Mouse (Mus musculus) forelimb bud, embryonic 11.5 days (tissue): ENCODE measurements at regions not wholly inside any gene's neighbourhood (a gene's known extent, or its start where the extent isn't known, plus 50 kb on each side); places are given as distances from the start of the nearest gene placed in this dataset.

ENCODE experiments used
- DNase-seq: peaks from one replicate; pipeline ENCODE4 v3.0.0-alpha.2; 2012; ENCODE audit warnings: low read depth, low spot score

DNA sequence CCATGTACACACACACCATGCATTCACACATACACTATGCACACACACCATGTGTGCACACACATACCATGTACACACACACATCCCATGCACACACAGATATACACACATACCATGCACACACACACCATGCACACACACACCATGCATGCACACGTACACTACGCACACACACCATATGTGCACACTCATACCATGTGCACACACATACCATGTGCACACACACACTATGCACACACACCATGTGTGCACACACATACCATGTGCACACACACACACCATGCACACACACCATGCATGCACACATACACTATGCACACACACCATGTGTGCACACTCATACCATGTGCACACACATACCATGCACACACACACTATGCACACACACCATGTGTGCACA is 87.1 kb upstream of the Tmem150c start:
- no peak for DNase-seq

GRCm38 (mm10) chr5:100244811-100245210 is 85.2 kb upstream of the Tmem150c start:
- DNase-seq: no peak

GRCm38 (mm10) chr5:100240876-100241275 is 81.3 kb upstream of the Tmem150c start:
- DNase-seq: no peak

DNA sequence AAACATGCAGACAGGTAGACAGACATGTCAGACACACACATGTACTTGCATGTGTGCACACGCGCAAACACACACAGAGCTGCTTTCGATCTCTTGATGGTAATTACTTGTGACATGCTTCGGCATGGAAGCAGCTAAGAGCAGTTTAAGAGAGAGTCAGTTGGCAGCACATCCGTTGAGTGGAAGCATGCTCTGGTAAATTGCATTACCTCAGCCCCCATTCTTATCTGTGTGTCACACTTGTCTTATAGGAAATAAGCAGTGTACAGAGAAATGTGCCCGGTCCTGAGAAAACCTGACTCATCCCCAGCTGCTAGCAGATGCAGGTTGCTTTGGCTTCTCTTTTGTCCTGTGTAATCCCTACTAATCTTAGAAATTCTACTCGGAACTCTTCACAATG is 80.0 kb upstream of the Tmem150c start:
- no peak for DNase-seq

DNA sequence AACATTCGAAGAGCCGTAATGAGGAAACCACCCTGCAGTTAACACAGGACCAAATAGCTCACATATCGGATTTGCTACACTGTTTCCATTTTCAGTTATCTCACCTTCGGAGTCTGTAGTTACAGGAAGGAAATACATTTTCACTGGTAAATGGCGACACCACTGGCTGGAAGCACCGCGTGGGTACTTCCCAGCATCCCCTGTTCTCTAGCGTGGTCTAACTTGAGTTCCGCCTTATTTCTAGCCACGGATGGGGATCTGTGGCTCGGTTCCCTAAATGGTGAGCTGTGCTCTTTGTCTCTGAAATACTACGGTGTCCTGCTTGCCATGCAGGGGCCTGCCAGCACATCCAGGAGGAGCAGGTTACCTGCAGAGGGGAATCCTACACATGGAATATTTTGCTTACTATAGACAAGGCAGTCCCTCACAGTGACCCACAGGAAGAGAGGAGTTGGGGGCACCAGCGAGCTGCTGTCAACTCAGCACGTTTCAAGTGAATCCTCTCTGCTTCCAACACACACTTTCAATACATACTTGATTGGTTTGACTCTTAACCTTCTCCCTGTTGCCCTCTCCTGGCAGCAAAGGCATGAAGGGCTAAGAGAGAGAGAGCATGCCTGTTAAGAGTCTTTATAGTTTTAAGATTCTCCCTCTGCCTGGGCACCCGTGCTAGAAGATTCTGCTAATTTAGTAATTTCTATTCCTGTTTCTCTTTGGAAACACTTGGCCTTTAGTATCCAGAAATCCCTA is 78.9 kb upstream of the Tmem150c start:
- DNase-seq: no peak

DNA sequence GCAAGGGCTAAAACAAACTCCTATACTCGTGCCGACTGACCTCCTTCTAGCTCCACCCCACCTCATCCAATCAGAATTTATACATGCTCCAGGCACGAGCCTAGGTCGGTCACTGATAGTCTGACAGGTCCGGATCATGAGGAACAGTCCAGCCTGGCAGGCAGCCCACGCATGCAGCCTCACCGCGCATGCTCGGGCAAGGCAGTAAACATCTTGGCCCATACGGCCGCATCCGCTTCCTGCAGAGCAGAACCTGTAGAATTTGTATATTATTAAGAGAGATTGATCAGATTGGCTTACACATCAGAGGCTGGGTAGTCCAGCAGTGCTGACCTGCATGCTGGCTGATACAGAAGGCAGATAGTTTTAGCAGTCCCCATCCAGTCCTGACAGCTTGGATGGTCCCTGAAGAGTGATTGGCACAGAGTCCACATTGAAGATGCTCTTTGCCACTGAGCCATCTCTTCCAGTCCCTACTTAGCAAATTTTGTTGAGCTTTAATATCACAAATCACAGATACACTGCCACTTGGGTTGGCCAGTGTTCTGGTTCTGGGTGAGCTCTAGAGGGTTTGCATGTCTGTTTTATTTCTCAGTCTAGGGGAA is 78.2 kb upstream of the Tmem150c start:
- no peak for DNase-seq

DNA sequence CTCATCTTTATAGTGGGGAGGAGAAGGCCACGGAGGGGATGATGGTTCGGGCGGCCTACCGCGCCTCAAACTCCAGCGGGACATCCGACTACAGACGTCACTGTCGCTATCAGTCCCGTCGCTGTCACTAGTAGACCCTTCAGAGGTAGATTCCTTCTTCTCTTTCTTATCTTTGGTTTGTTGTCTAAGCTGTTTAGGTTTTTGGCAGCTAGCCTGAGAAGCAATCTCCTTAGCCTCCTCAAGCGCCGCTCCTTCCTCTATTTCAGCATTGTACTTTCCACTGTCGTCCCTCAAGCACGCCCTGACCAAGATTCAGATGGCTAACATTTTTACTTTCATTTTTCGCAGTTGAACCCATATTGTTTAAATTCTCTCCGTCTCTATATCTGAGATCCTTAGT is 76.7 kb upstream of the Tmem150c start:
- no peak for DNase-seq

DNA sequence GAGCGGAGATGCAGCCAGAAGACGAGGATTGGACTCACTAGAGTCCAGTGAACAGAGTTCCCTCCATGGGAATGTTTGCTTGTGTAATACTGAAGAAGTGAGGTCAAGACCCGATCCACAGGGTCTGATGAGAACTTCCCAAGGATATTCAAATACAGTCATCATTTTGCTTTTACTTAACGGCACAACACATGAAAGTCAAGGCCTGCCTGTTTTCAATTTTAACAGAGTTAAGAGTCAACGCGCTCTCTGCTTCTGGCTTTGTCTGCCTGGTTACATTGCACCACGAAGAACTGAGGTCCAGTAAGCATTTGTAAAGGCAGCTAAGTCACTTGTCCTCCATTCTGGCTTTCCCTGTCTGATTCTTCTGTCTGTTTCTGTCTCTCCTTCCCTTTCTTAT is 72.5 kb upstream of the Tmem150c start:
- no peak for DNase-seq

GRCm38 (mm10) chr5:100231574-100231973 is 72.0 kb upstream of the Tmem150c start:
- DNase-seq: no peak

DNA sequence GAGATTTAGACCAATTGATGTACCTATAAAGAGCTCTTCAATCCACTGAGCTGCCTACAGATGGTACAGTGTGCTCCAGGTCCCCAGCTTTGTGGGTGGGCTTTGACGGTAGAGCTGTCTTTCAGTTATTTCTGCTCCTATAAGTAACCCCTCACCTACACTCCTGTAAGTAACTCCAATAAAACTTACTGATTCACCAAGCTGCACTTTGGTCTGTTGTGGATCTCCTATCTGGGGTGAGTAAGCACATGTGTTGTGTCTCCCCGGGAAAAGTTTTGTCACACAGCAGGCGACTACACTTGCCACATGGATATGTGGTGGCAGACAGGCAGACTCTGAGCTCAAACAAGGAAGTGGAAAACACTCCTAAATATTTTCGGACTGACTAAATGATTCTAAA is 70.4 kb upstream of the Tmem150c start:
- no peak for DNase-seq

DNA sequence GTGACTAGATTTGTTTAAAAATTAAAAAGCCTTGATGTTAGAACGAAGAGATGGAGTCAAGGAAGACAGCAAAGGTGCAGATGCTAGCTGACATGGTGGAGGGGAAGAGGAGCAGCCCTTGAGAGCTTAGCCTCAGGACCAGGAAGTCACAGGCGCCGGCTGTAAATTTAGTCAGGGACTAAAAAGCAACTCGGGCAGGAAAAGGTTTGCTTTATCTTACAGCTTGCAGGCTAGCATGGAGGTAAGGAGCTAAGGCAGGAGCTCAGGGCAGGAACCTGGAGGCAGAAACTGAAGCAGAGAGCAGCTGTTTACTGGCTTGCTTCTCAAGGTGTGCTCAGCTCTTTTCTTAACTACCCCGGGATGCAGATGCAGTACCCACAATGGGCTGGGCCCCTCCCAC is 68.3 kb upstream of the Tmem150c start:
- no peak for DNase-seq

DNA sequence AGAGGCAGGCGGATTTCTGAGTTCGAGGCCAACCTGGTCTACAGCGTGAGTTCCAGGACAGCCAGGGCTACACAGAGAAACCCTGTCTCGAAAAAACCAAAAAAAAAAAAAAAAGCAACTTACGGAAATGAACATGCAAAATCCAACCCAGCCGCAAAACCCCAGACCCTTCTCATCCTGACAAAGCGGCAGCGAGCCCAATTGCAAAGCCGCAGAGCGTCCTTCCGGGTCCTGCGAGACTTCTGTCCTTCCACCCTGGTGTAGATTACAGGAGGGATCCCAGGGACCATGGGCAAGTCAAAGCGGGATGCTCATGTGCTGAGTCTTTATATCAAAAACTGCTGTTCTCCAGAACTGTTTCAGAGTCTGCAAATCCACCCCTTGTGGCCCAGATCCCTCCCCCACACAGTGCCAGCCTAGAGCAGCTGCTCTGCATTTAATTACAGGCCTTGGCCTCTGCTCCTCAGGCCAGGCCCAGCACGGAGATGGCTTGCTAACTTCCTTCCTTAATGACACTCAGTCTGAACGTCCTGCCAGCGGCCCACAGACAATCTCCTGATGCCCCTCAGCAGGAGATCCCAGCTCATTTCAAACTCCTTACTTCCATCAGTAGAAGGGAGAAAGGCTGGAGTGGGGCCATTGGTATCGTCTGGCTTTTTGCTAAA is 67.1 kb upstream of the Tmem150c start:
- DNase-seq: peak; percentile 48

DNA sequence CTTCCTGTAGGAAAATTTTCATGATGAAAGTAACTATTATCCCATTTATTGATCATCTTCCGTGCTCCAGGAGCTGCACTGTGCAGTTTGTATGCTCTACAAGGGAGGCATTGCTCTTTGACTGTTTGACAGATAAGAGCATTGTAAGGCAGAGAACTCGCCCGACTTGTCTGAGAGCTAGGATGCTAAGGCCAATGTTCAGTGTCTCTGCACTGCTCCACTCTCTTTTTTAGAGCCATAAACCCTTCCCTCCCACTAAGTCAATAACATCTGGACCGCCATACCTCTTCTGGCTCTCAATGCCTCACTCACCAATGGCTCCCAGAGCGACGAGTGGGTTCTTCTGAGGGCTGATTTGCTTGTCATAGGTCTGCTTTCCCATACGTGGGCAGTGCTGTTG is 65.9 kb upstream of the Tmem150c start:
- no peak for DNase-seq

DNA sequence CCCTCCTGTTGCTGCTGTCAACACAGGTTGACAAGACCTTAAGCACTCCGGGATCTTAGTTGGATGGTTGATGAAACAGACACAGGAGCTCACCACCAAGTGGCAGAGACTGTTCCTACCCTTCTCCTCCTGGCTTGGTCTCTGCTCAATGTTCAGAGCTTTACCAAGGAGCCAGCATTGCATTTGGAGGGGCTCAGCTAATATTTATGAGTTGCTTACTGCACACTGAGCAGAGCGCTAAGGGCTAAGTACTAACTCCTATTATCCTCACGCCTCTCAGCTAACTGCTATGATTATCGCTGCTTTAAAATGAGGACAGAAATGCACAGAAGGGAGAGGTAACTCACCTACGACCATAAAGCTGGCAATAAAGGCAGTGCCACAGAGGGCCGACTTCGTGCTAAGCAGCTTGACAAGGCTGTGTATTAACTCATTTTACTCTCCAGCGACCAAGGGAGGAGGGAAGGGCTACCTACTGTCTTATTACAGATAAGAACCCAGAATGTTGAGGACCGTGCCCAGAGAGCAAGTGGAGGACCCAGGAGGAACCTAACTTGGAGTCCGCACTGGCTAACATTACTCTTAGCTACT is 65.3 kb upstream of the Tmem150c start:
- DNase-seq: no peak

DNA sequence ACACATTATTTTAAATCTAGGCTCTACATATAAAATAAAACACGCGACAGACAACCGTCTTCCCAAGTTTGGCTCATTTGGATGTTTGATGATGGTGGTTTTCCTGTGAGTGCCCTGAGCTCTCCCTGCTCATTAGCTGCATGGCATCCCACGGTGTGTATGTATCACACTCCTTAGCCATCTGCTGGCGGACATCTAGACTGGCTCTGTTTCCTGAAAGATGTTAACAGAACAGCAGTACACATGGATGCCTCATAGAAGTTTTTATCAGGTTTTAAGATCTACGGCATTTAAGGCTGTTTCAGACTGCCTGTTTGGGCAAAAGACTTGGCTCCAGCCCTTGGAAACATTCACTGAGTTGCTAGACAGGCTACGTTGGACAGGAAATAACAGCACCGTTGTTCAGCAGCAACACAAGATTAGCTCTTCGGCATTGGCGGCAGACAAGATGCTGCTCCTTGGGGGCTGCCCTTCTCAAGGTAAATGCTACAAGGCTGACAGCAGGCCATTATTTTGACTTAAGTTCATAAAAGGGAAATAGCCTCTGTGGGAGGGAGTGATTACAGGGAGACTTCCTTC is 61.5 kb upstream of the Tmem150c start:
- no peak for DNase-seq

- no peak for DNase-seq
Measured at GRCm38 (mm10) chr5:100220320-100220719, 60.7 kb upstream of the Tmem150c start.

DNA sequence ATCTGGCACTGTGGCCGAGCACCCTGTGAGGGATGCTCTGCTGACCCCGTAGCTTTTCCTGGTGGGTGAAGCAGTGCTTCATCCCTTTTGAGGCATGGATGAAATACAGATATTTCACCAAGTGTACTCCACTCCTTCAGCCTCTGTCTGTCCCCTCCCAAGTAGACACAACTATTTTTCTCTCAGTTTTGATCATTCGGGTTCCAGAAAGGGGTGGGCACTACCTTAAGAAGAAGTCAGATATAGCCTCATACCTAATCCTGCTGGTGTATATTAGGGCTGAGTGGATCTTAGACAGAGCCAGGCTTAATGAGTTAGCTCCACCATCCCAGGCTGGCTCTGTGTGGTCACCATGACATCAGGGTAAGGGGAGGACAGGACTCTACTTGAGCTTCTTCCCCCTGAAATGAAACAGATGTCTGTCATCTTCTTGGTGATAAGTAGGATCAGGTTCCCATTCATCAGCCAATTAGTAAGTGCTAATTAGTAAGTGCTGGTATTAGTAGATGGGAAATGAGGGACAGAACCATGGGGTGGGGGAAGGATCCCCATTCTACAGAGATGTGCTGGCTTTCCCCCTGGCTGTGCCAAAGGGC is 58.7 kb upstream of the Tmem150c start:
- DNase-seq: no peak

GRCm38 (mm10) chr5:100217178-100218035 is 57.8 kb upstream of the Tmem150c start:
- DNase-seq: no peak

DNA sequence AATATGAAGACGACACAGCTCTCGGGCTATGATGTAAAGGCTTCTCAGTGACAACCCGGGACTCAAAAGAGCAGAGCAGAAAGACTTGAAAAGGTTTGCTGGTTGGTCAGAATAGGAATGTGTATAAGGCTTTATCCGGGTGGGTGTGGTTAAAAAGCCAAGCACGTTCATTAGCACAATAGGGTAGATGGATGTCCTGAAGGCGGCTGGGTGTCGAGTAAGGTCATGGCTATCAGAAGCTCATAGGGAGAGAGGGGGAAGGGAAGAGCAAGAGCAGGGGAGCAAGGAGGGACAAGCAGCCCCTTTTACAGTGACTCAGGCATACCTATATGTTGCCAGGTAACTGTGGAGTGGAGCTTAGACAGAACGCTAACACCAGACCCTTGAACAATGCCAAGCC is 54.3 kb upstream of the Tmem150c start:
- DNase-seq: no peak

DNA sequence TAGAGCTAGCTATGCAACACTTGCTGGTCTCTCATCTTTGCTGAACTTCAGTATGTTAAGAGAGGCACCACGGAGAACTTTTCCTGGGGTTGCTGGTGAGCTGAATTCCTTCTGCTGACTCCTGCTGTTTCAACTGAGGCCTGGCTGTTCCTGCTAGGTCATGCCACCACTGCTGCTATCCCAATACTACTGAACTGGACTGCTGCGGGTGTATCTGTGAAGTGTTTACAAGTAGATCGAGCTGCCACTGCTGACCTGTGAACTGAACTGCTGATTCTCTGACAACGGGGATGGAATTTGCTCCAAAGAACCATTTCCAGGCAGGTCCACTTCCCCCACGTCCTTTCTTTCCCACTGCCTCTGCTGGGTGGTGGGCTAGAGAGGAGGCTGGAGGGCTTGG is 51.1 kb upstream of the Tmem150c start:
- DNase-seq: no peak
